Mouse (Mus musculus): ENCODE results near the gene Scrn3.

The Scrn3 gene

GRCm38 (mm10) chr2:73385641-73386355 lies 73.4 kb downstream of the Scrn3 start:
- peak; percentile 15 for DNase-seq (ENCODE audit: low spot score)

- peak; percentile 99 for DNase-seq (ENCODE audit: low spot score)
Measured at GRCm38 (mm10) chr2:73386356-73387046, 74.1 kb downstream of the Scrn3 start, which contains the start of gene Gpr155. Gene Gpr155, minus strand, starts transcription at chr2:73386572.

All from MN1 (cell line).